Mouse (Mus musculus): ENCODE measurements at regions not wholly inside any gene's neighbourhood (a gene's known extent, or its start where the extent isn't known, plus 50 kb on each side); places are given as distances from the start of the nearest gene placed in this dataset.

DNA sequence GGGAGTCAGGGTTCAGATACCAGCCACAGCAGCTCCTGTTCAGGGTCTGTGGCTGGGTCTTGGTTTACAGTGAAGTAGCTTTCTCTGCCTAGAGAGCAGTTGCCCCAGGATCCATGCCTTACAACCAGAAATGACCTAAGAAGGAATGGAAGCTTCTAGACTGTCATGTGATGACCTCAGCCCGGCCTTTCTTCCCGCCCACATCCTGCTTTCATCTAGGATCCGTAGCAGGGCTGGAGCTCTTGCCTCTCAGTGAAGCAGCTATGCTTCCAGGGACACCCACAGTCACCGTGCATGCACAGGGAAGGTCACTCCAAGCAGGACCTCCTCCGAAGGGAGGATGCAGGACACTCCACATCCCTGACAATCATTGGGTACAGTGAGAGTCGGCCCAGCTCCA lies 89.5 kb upstream of the Zbtb40 start:
- no peak for TF ChIP-seq POLR2A (IDR thresholded peaks at IDR 0.05; ENCODE audit: control insufficient read depth, extremely low read depth, insufficient read depth, low read length, poor library complexity)
- TF ChIP-seq CTCF (IDR thresholded peaks at IDR 0.05; ENCODE audit: borderline replicate concordance, control insufficient read depth, extremely low read depth, insufficient read depth, low read length, poor library complexity): no peak
